Mouse (Mus musculus) right cerebral cortex, postnatal 10 days (tissue): ENCODE measurements at regions not wholly inside any gene's neighbourhood (a gene's known extent, or its start where the extent isn't known, plus 50 kb on each side); places are given as distances from the start of the nearest gene placed in this dataset.

Experiments used
- DNase-seq, 2 experiments: peaks; one replicate each; pipeline ENCODE4 v3.0.0; 2021; ENCODE audit warnings: low spot score in 2 of 2

- DNase-seq, result no peak
These were observed 136.9 kb downstream of the Uaca start for GRCm38 (mm10) chr9:60931290-60931689.

GRCm38 (mm10) chr9:60936937-60937336, 142.6 kb downstream of the Uaca start:
- DNase-seq, result no peak

GRCm38 (mm10) chr9:60939858-60940804, 145.8 kb downstream of the Uaca start:
- DNase-seq, result peak; percentile 77 to 89

GRCm38 (mm10) chr9:60947363-60947762, 153.0 kb downstream of the Uaca start:
- no peak for DNase-seq

GRCm38 (mm10) chr9:60948531-60949070, 154.3 kb downstream of the Uaca start:
- no peak for DNase-seq

GRCm38 (mm10) chr9:60950161-60950560, 155.8 kb downstream of the Uaca start:
- DNase-seq, result no peak

- peak in 1 of 2 experiments; percentile 43 for DNase-seq
These were observed 156.8 kb downstream of the Uaca start for GRCm38 (mm10) chr9:60951071-60951561.

- no peak for DNase-seq
These were observed 163.1 kb downstream of the Uaca start for GRCm38 (mm10) chr9:60957438-60957837.

- no peak for DNase-seq
These were observed 165.2 kb downstream of the Uaca start for GRCm38 (mm10) chr9:60959537-60959936.

- no peak for DNase-seq
These were observed 167.7 kb downstream of the Uaca start for GRCm38 (mm10) chr9:60962086-60962485.

- no peak for DNase-seq
These were observed 171.3 kb downstream of the Uaca start for GRCm38 (mm10) chr9:60965641-60966040.

- no peak for DNase-seq
These were observed 174.1 kb downstream of the Uaca start for GRCm38 (mm10) chr9:60968281-60969031.

GRCm38 (mm10) chr9:60972201-60972910, 178.0 kb downstream of the Uaca start:
- DNase-seq, result no peak

GRCm38 (mm10) chr9:60974546-60974945, 180.2 kb downstream of the Uaca start:
- no peak for DNase-seq

- DNase-seq, result peak; percentile 63
These were observed 188.2 kb downstream of the Uaca start for GRCm38 (mm10) chr9:60982383-60983085.

- DNase-seq, result no peak
These were observed 188.9 kb downstream of the Uaca start for GRCm38 (mm10) chr9:60983246-60983645.

GRCm38 (mm10) chr9:60988113-60988512, 193.8 kb downstream of the Uaca start:
- no peak for DNase-seq

- no peak for DNase-seq
These were observed 195.5 kb downstream of the Uaca start for GRCm38 (mm10) chr9:60989670-60990391.

GRCm38 (mm10) chr9:60991509-60991908, 197.2 kb downstream of the Uaca start:
- peak; percentile 57 to 61 for DNase-seq

- DNase-seq, result no peak
These were observed 199.3 kb downstream of the Uaca start for GRCm38 (mm10) chr9:60993661-60994060.
